Mouse (Mus musculus): ENCODE data around the gene Adm.

The Adm gene

DNA sequence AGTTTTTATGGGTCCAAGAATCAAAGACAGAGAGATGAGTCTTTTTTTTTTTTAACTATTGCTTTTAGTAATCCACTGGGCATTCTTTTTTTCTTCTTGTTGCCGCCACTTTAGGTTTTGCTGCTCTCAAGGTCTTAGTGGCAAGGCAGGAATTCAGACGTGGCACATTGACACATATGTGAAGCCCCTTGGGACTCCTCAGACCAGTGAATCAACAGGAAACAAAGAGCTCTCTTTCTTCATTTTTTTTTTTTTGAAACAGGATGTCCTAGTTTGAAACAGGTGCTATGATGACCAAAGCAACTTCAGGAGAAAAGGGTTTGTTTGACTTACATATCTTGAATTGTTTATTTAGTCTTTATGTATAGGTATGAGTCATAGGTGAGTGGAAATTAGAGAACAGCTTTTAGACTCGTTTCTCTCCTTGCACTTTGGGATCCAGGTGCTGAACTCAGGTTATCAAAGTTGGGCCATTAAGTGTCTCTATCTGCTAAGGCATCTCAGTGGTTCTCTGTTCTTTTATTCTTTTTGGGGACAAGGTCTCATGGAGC lies 31.0 kb downstream of the Adm start:
- DNase-seq (ENCODE audit: low spot score in 2 of 2) = no peak

DNA sequence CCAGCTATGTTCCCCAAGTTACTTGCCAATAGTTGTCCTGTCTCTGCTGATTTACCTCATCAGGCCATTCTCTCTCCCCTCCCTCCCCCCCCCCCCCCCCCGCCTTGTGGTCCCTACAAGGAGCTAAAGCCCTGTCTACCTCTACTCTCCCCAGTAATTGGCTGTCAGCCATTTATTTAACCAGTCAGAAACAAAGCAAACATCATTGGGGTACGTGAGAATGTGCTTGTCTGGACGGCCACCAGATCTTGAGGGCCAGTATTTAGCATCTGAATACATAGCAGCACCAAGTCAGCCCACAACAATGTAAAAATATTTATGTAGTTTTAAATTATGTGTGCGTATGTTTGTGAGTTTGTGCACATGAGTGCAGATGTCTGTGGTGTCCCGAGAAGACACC lies 39.1 kb downstream of the Adm start:
- DNase-seq (ENCODE audit: low spot score in 2 of 2) = no peak

DNA sequence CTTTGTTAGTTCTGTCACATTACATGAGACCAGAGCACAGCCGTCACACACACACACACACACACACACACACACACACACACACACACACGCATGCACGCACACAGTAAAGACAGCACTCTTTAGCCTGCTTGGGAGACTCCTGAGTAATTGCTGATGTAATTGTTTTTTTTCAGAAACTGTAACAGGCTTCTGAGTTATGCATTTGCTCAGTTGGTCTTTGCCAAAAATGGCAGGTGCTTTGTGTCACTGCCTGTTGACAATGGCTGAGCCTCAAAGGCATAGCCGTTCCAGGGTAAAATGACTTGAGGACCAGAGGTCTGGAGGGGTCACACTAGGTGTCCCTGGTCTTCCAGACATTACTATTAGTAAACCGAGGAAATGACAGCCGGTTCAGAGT lies 40.8 kb downstream of the Adm start:
- no peak for DNase-seq (ENCODE audit: low spot score in 2 of 2)

- DNase-seq (ENCODE audit: low spot score in 2 of 2) = no peak
Observed at GRCm38 (mm10) chr7:110668756-110669155, 41.3 kb downstream of the Adm start.

DNA sequence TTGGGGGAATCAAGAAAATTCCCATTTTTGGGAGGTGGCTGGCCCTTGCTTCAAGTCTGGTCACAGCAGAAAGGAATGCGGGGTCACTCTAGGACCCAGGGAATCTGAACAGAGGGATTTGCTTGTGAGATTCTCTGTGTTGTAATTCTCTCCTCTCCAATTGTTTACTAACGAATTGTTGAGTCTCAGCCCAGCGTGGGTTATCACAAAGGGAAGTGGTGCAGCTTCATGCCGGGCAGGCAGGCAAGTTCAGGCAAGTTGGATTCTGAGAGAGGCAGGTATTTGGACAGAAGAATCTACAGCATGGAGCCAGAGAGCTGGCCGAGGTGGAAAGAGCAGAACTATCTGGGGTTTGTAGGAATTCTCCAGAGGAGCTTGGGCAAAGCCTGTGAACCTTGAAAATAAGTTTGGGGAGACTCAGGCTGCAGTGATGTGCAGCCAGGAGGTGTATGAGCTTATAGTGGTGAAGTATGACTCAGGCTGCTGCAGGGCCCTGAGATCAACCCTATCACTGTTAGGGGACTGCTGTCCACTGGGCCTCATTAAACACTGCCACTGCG lies 43.7 kb downstream of the Adm start:
- DNase-seq (ENCODE audit: low spot score in 2 of 2) = no peak

Measured in right cerebral cortex, adult 2 months (tissue).